ENCODE assay signal across 9 mouse cellular contexts in the genomic region with DNA sequence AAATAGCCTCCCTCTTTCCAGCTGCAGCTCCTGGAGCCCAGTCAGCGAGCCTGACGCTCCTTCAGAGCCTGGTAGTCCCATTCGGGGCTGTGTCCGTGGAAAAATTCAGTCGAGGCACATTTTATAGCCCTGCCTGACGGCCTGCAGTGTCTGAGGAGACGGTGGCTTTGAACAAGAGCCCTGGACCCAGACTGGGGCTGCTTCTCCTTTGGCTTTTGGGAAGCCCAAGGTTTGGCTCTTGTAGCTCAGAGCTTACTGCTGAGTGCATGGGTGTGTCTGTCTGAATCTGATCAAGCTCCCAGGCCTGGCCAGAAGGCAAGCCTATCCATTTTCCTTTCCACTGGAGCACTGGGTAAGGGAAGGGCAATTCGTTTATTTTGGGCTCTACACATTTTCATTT. TPM values are rescaled to one million over a fixed set of nuclear protein-coding genes. Genes with fewer than 3 reads are reported as not detected.
A peak's percentile ranks its signal among the peaks of the same experiment; 100 is the strongest.
DNase-seq lines count a peak whose midpoint lies in the region; ATAC-seq and TF ChIP-seq lines count a peak whose summit lies in the region.
"Had no signal": no experiment of that assay in that cellular context is flagged by ENCODE, and none has a peak within 500 bp of the region (broad histone marks: within the 10 kb centered on the region; RNA-seq: fewer than 3 reads in every experiment).

No protein-coding gene starts in this region.

- H3K9me3 ChIP-seq in forebrain, embryonic 15.5 days, result no peaks in the 10 kb centered on the region
- no peaks in the 10 kb centered on the region for H3K9me3 ChIP-seq in limb, embryonic 11.5 days (ENCODE audit: control insufficient read depth, low read length)

- H3K4me3 ChIP-seq in liver, adult 2 months (ENCODE audit: insufficient read depth, low read depth, low read length), result no peak overlapping the region
- H3K4me3 ChIP-seq in forebrain, embryonic 15.5 days, result peak overlapping the region; percentile 56
- peak overlapping the region; percentile 85 for H3K4me3 ChIP-seq in limb, embryonic 11.5 days (ENCODE audit: low read depth, low read length)
- peak overlapping the region; percentile 91 for H3K4me3 ChIP-seq in olfactory bulb, adult 2 months (ENCODE audit: insufficient read depth, low read depth, low read length)

- H3K36me3 ChIP-seq in liver, adult 2 months (ENCODE audit: control insufficient read depth, insufficient read depth, low read length), result no peaks in the 10 kb centered on the region
- no peaks in the 10 kb centered on the region for H3K36me3 ChIP-seq in forebrain, embryonic 15.5 days
- H3K36me3 ChIP-seq in limb, embryonic 11.5 days (ENCODE audit: control insufficient read depth, insufficient read depth, low read length), result no peaks in the 10 kb centered on the region

- H3K27me3 ChIP-seq in liver, adult 2 months (ENCODE audit: control insufficient read depth, insufficient read depth, low read length), result no peaks in the 10 kb centered on the region
- H3K27me3 ChIP-seq in forebrain, embryonic 15.5 days, result no peaks in the 10 kb centered on the region
- no peaks in the 10 kb centered on the region for H3K27me3 ChIP-seq in limb, embryonic 11.5 days (ENCODE audit: control insufficient read depth, insufficient read depth, low read length)

- no peak for ATAC-seq in forebrain, embryonic 15.5 days (replicated peaks)
- no peak for ATAC-seq in limb, embryonic 11.5 days (ENCODE audit: insufficient number of reproducible peaks, low FRiP score, low TSS enrichment, low read depth)
- ATAC-seq in granulocyte monocyte progenitor cell, adult 5-6 weeks (replicated peaks; ENCODE audit: poor library complexity, severe bottlenecking), result no peak

- H3K27ac ChIP-seq in liver, adult 2 months (replicated peaks; ENCODE audit: insufficient read depth, low read depth, low read length), result peak overlapping the region; percentile 52; the same call in 1 of the 2 replicates
- H3K27ac ChIP-seq in forebrain, embryonic 15.5 days (replicated peaks), result peak overlapping the region; percentile 93
- H3K27ac ChIP-seq in limb, embryonic 11.5 days (replicated peaks; ENCODE audit: low read depth, low read length), result no peak overlapping the region
- peak overlapping the region; percentile 31; the same call in 1 of the 2 replicates for H3K27ac ChIP-seq in olfactory bulb, adult 2 months (ENCODE audit: insufficient read depth, low read depth, low read length)

- peak overlapping the region; percentile 59 for H3K4me2 ChIP-seq in forebrain, embryonic 15.5 days (replicated peaks)
- H3K4me2 ChIP-seq in limb, embryonic 11.5 days (ENCODE audit: low read depth, severe bottlenecking), result peak overlapping the region; percentile 93; the same call in 1 of the 2 replicates

- H3K9ac ChIP-seq in liver, adult 2 months (ENCODE audit: low read depth, low read length), result peak overlapping the region; percentile 42
- H3K9ac ChIP-seq in forebrain, embryonic 15.5 days (replicated peaks), result peak overlapping the region; percentile 93
- no peak overlapping the region for H3K9ac ChIP-seq in limb, embryonic 11.5 days (ENCODE audit: low read length)

- TF ChIP-seq CTCF in liver, adult 2 months (IDR thresholded peaks at IDR 0.05; ENCODE audit: low read depth, low read length), result no peak
- TF ChIP-seq CTCF in olfactory bulb, adult 2 months (IDR thresholded peaks at IDR 0.05; ENCODE audit: insufficient read depth, low read depth, low read length), result no peak

- DNase-seq in liver, adult 2 months (ENCODE audit: extremely low read depth, low read depth, low spot score), result no peak
- no peak for DNase-seq in liver
- DNase-seq in limb, embryonic 11.5 days (ENCODE audit: low spot score), result no peak
- DNase-seq in frontal cortex, postnatal 10 days (ENCODE audit: low spot score in 2 of 2), result no peak
- no peak for DNase-seq in urinary bladder, adult 18-20 months (ENCODE audit: low spot score in 2 of 2)
- DNase-seq: thymus, postnatal 25 days had no signal

- H3K4me1 ChIP-seq in liver, adult 2 months (ENCODE audit: control insufficient read depth, insufficient read depth, low read length), result peaks cover 6% of the 10 kb centered on the region
- H3K4me1 ChIP-seq in forebrain, embryonic 15.5 days, result peaks cover 50% of the 10 kb centered on the region
- H3K4me1 ChIP-seq in limb, embryonic 11.5 days (ENCODE audit: control insufficient read depth, insufficient read depth, low read length), result peaks cover 10% of the 10 kb centered on the region
- peaks cover 11% of the 10 kb centered on the region for H3K4me1 ChIP-seq in olfactory bulb, adult 2 months (ENCODE audit: control insufficient read depth, insufficient read depth, low read length)

- H3K79me2 ChIP-seq in liver, adult 2 months (ENCODE audit: control insufficient read depth, insufficient read depth, low read length), result no peaks in the 10 kb centered on the region; the same call in 1 of the 2 replicates

- no peak for TF ChIP-seq POLR2A in liver, adult 2 months (IDR thresholded peaks at IDR 0.05; ENCODE audit: extremely low read depth, insufficient read depth, low read length)
- no peak for TF ChIP-seq POLR2A in olfactory bulb, adult 2 months (IDR thresholded peaks at IDR 0.05; ENCODE audit: insufficient read depth, low read depth, low read length)

- 79% methylated on average over 8 of the region's 8 CpGs for WGBS in liver, adult 2 months
- 26% methylated on average over 8 of the region's 8 CpGs for WGBS in forebrain, embryonic 15.5 days
- WGBS in limb, embryonic 11.5 days, result 26% methylated on average over 8 of the region's 8 CpGs
- WGBS in olfactory bulb, adult 2 months, result 46% methylated on average over 8 of the region's 8 CpGs

RNA-seq across cellular contexts. Expression of a gene that starts 2.1 kb away (rescaled TPM):
- total RNA-seq in liver, adult 2 months (2014; rRNA removed), result 2.5 TPM in 2 replicates
- 1.6 and 3.3 TPM in 2 replicates for polyA plus RNA-seq in liver, adult 2 months (2012; rRNA removed)
- polyA plus RNA-seq in forebrain, embryonic 15.5 days (2015; fragmentation: Nextera tagmentation; extraction: Ambion mirVana), result 15.7 and 18.7 TPM in 2 replicates
- 6.4 and 7.7 TPM in 2 replicates for polyA plus RNA-seq in limb, embryonic 11.5 days (2014; fragmentation: Nextera tagmentation; extraction: Ambion mirVana)
- polyA plus RNA-seq in olfactory bulb, adult 2 months (2012; ENCODE audit: insufficient read depth, insufficient read length, low replicate concordance, missing spikeins), result 38.2 TPM in 1 of 2 replicates, not detected in the other
- 2.4 and 3.2 TPM in 2 replicates for total RNA-seq in granulocyte monocyte progenitor cell, adult 5-6 weeks (2014; fragmentation: Nextera tagmentation)
- 1.1 and 1.4 TPM in 2 replicates for total RNA-seq in granulocyte monocyte progenitor cell, adult 5-6 weeks (2017)

RNA-seq across cellular contexts. Expression of a gene that starts 17.2 kb away (rescaled TPM):
- 40.9 and 41.8 TPM in 2 replicates for total RNA-seq in liver, adult 2 months (2014; rRNA removed)
- 8.9 and 14.3 TPM in 2 replicates for polyA plus RNA-seq in liver, adult 2 months (2012; rRNA removed)
- 46.8 and 48.3 TPM in 2 replicates for polyA plus RNA-seq in forebrain, embryonic 15.5 days (2015; fragmentation: Nextera tagmentation; extraction: Ambion mirVana)
- 33.2 and 41.5 TPM in 2 replicates for polyA plus RNA-seq in limb, embryonic 11.5 days (2014; fragmentation: Nextera tagmentation; extraction: Ambion mirVana)
- 64.3 and 103 TPM in 2 replicates for polyA plus RNA-seq in olfactory bulb, adult 2 months (2012; ENCODE audit: insufficient read depth, insufficient read length, low replicate concordance, missing spikeins)
- 92.5 and 103 TPM in 2 replicates for total RNA-seq in granulocyte monocyte progenitor cell, adult 5-6 weeks (2014; fragmentation: Nextera tagmentation)
- total RNA-seq in granulocyte monocyte progenitor cell, adult 5-6 weeks (2017), result 77.9 and 121 TPM in 2 replicates
